Mouse (Mus musculus): ENCODE measurements around the gene A2ml1. TPM values are rescaled to one million over a fixed set of nuclear protein-coding genes. Genes with fewer than 3 reads are reported as not detected.

The A2ml1 gene
- polyA plus RNA-seq, 1 experiment from 2014 or later, result 2.6 TPM

- Histone ChIP-seq H3K27me3 (0 out of 2 replicates have a peak, but pooled peaks cover 3% of the 10 kb centered on the region), H3K9me3 (replicated peaks) (no peaks in the 10 kb centered on the region), H3K9ac (no peak overlapping the region), H3K4me1 (peaks cover 15% of the 10 kb centered on the region; the same call in 1 of the 2 replicates), H3K4me2 (no peak overlapping the region), H3K4me3 (no peak overlapping the region), H3K36me3 (ENCODE audit: poor library complexity, severe bottlenecking) (no peaks in the 10 kb centered on the region), H3K27ac (no peak overlapping the region)
- 64% methylated on average over 2 of the region's 2 CpGs for WGBS
- ATAC-seq, result no peak
Measured at GRCm38 (mm10) chr6:128598256-128599047, 17.0 kb upstream of the A2ml1 start.

GRCm38 (mm10) chr6:128597121-128597522 lies 15.7 kb upstream of the A2ml1 start:
- Histone ChIP-seq H3K9ac (no peak overlapping the region), H3K4me3 (0 out of 2 replicates have a peak overlapping the region, but pooled peaks have one; percentile 0), H3K27me3 (0 out of 2 replicates have a peak, but pooled peaks cover 3% of the 10 kb centered on the region), H3K4me2 (peak overlapping the region; percentile 37), H3K9me3 (replicated peaks) (no peaks in the 10 kb centered on the region), H3K27ac (no peak overlapping the region), H3K36me3 (ENCODE audit: poor library complexity, severe bottlenecking) (no peaks in the 10 kb centered on the region), H3K4me1 (peaks cover 10% of the 10 kb centered on the region; the same call in 1 of the 2 replicates)
- WGBS, result 21% methylated on average over 9 of the region's 9 CpGs
- peak; percentile 95 for ATAC-seq

- 85% methylated on average over 9 of the region's 9 CpGs for WGBS
- no peak for ATAC-seq
- Histone ChIP-seq H3K27me3 (0 out of 2 replicates have a peak, but pooled peaks cover 3% of the 10 kb centered on the region), H3K27ac (no peak overlapping the region), H3K4me2 (no peak overlapping the region), H3K9me3 (replicated peaks) (no peaks in the 10 kb centered on the region), H3K4me3 (no peak overlapping the region), H3K36me3 (ENCODE audit: poor library complexity, severe bottlenecking) (no peaks in the 10 kb centered on the region), H3K9ac (no peak overlapping the region), H3K4me1 (peaks cover 8% of the 10 kb centered on the region; the same call in 1 of the 2 replicates)
Measured at GRCm38 (mm10) chr6:128594651-128595050, 13.2 kb upstream of the A2ml1 start.

GRCm38 (mm10) chr6:128589426-128589825 lies 8.0 kb upstream of the A2ml1 start:
- no peak overlapping the region for H3K4me3 ChIP-seq
- WGBS, result 45% methylated on average over 4 of the region's 4 CpGs

GRCm38 (mm10) chr6:128587619-128588018 lies 6.2 kb upstream of the A2ml1 start:
- Histone ChIP-seq H3K27me3 (no peaks in the 10 kb centered on the region), H3K9me3 (replicated peaks) (no peaks in the 10 kb centered on the region), H3K4me1 (peaks cover 5% of the 10 kb centered on the region; the same call in 1 of the 2 replicates), H3K27ac (no peak overlapping the region), H3K4me3 (no peak overlapping the region), H3K9ac (no peak overlapping the region), H3K36me3 (ENCODE audit: poor library complexity, severe bottlenecking) (no peaks in the 10 kb centered on the region), H3K4me2 (no peak overlapping the region)
- no peak for ATAC-seq
- WGBS, result 91% methylated on average over 6 of the region's 6 CpGs

More at GRCm38 (mm10) chr6:128589426-128589825, 8.0 kb upstream of the A2ml1 start:
- H3K4me1 ChIP-seq, result peaks cover 5% of the 10 kb centered on the region; the same call in 1 of the 2 replicates
- H3K36me3 ChIP-seq (ENCODE audit: poor library complexity, severe bottlenecking), result no peaks in the 10 kb centered on the region
- H3K9me3 ChIP-seq (replicated peaks), result no peaks in the 10 kb centered on the region
- no peak for ATAC-seq
- H3K27ac ChIP-seq, result no peak overlapping the region
- no peak overlapping the region for H3K4me2 ChIP-seq
- H3K9ac ChIP-seq, result no peak overlapping the region
- no peaks in the 10 kb centered on the region for H3K27me3 ChIP-seq

GRCm38 (mm10) chr6:128585642-128586245 lies 4.3 kb upstream of the A2ml1 start:
- Histone ChIP-seq H3K27ac (no peak overlapping the region), H3K9me3 (replicated peaks) (no peaks in the 10 kb centered on the region), H3K36me3 (ENCODE audit: poor library complexity, severe bottlenecking) (no peaks in the 10 kb centered on the region), H3K9ac (no peak overlapping the region), H3K4me1 (peaks cover 5% of the 10 kb centered on the region; the same call in 1 of the 2 replicates), H3K4me3 (no peak overlapping the region), H3K27me3 (no peaks in the 10 kb centered on the region), H3K4me2 (no peak overlapping the region)
- peak; percentile 72; the same call in 1 of the 2 replicates for ATAC-seq
- WGBS, result 58% methylated on average over 11 of the region's 11 CpGs

- Histone ChIP-seq H3K27ac (no peak overlapping the region), H3K4me3 (no peak overlapping the region), H3K4me2 (no peak overlapping the region), H3K36me3 (ENCODE audit: poor library complexity, severe bottlenecking) (no peaks in the 10 kb centered on the region), H3K9ac (no peak overlapping the region), H3K9me3 (replicated peaks) (no peaks in the 10 kb centered on the region), H3K27me3 (no peaks in the 10 kb centered on the region), H3K4me1 (peaks cover 5% of the 10 kb centered on the region; the same call in 1 of the 2 replicates)
- no peak for ATAC-seq
- 28% methylated on average over 10 of the region's 10 CpGs for WGBS
Measured at GRCm38 (mm10) chr6:128584070-128584660, 2.8 kb upstream of the A2ml1 start.

GRCm38 (mm10) chr6:128577301-128577700 lies 4.1 kb downstream of the A2ml1 start:
- Histone ChIP-seq H3K27ac (no peak overlapping the region), H3K9ac (no peak overlapping the region), H3K4me2 (no peak overlapping the region), H3K4me1 (no peaks in the 10 kb centered on the region), H3K9me3 (replicated peaks) (no peaks in the 10 kb centered on the region), H3K27me3 (no peaks in the 10 kb centered on the region), H3K36me3 (ENCODE audit: poor library complexity, severe bottlenecking) (no peaks in the 10 kb centered on the region), H3K4me3 (no peak overlapping the region)
- 89% methylated on average over 9 of the region's 9 CpGs for WGBS
- ATAC-seq, result no peak

GRCm38 (mm10) chr6:128566589-128566988 lies 14.8 kb downstream of the A2ml1 start:
- Histone ChIP-seq H3K27me3 (no peaks in the 10 kb centered on the region), H3K4me2 (no peak overlapping the region), H3K36me3 (ENCODE audit: poor library complexity, severe bottlenecking) (no peaks in the 10 kb centered on the region), H3K4me3 (no peak overlapping the region), H3K9ac (no peak overlapping the region), H3K27ac (no peak overlapping the region), H3K9me3 (replicated peaks) (no peaks in the 10 kb centered on the region), H3K4me1 (no peaks in the 10 kb centered on the region)
- ATAC-seq, result no peak
- 93% methylated on average over 11 of the region's 11 CpGs for WGBS

- H3K4me3 ChIP-seq, result no peak overlapping the region
- no peaks in the 10 kb centered on the region for H3K27me3 ChIP-seq
- no peak for ATAC-seq
- H3K4me2 ChIP-seq, result no peak overlapping the region
- WGBS, result 91% methylated on average over 7 of the region's 7 CpGs
- no peaks in the 10 kb centered on the region for H3K9me3 ChIP-seq (replicated peaks)
- H3K4me1 ChIP-seq, result no peaks in the 10 kb centered on the region
- no peak overlapping the region for H3K27ac ChIP-seq
- no peaks in the 10 kb centered on the region for H3K36me3 ChIP-seq (ENCODE audit: poor library complexity, severe bottlenecking)
- no peak overlapping the region for H3K9ac ChIP-seq
Measured at GRCm38 (mm10) chr6:128554049-128554448, 27.4 kb downstream of the A2ml1 start.

- Histone ChIP-seq H3K4me1 (no peaks in the 10 kb centered on the region), H3K9ac (no peak overlapping the region), H3K27me3 (no peaks in the 10 kb centered on the region), H3K27ac (no peak overlapping the region), H3K4me3 (no peak overlapping the region), H3K36me3 (ENCODE audit: poor library complexity, severe bottlenecking) (no peaks in the 10 kb centered on the region), H3K9me3 (replicated peaks) (no peaks in the 10 kb centered on the region), H3K4me2 (no peak overlapping the region)
- ATAC-seq, result no peak
- WGBS, result 81% methylated on average over 15 of the region's 15 CpGs
Measured at GRCm38 (mm10) chr6:128549463-128550452, 31.6 kb downstream of the A2ml1 start.

Data from forebrain, embryonic 13.5 days (tissue).